Mouse (Mus musculus) small intestine, adult 2 months (tissue): Measurements from ENCODE around the gene Fbxo24.

Experiments used
- CTCF ChIP-seq: fragments of 200-500 bp; IDR thresholded peaks from 2 replicates; pipeline ENCODE4 v1.5.1; 2012; ENCODE audit warnings: low read depth, mild to moderate bottlenecking, control low read depth, inconsistent platforms, low read length, moderate library complexity, mixed read lengths; ENCODE audit not compliant: insufficient replicate concordance, insufficient read length; ENCODE audit errors: extremely low read depth
- POLR2A ChIP-seq: fragments of 200-500 bp; IDR thresholded peaks from 2 replicates; pipeline ENCODE4 v1.6.1; 2012; ENCODE audit warnings: low read depth, mild to moderate bottlenecking, control low read depth, inconsistent platforms, low read length, moderate library complexity

DNA sequence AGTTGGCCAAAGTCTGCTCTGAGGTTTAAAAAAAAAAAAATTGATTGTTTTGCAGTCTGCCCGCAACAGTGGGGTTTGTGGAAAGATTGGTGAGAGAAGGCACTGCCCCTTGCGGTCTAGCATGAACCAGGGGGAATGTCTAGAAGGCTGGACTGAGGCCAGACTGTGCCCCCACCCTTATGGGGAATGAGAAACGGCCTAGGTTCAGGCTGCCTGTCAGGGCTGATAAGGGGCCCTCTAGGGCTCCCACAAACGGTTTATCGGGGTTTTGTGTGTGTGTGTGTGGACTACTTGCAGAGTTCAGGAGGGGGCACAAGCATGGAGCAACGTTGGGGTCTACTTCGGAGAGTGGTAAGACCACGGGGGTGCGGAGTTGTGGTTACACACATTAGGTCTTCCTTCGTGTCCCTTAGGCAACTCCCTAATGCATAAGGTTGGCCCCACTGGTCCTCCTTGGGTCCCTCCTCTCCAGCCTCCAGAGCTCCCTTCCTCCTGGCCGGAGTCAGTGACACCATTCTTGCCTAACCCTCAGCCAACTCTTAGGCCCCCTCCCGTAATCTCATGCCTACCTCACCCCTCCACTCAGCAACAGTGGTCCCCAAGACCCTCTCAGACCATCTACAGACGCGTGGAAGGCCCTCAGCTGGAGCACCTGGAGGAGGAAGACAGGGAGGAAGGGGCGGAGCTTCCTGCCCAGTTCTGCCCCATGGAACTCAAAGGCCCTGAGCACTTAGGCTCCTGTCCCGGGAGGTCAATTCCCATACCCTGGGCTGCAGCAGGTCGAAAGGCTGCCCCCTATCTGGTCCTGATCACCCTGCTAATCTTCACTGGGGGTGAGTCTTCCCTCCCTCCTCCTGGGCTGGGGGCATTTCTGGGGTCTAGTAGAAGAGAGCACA is 57.9 kb downstream of the Fbxo24 start:
- TF ChIP-seq CTCF (no peak), POLR2A (no peak)
